Mouse (Mus musculus) Patski (cell line): ENCODE results near the gene Map3k7cl. TPM values are rescaled to one million over a fixed set of nuclear protein-coding genes. Genes with fewer than 3 reads are reported as not detected.

Experiments used
- ATAC-seq: fragments of 100-300 bp; one replicate; pipeline ENCODE4 v1.8.0; 2021
- CTCF ChIA-PET: fragments of 350-600 bp; sonication (Branson Sonifier 250); formaldehyde crosslinking; loops from one replicate; lab custom pipeline; 2022; ENCODE audit warnings: inconsistent platforms; lab: Charles Lee
- POLR2A ChIA-PET: fragments of 350-600 bp; sonication (Branson Sonifier 250); formaldehyde crosslinking; loops from one replicate; lab custom pipeline; 2022; ENCODE audit warnings: antibody characterized with exemption, inconsistent platforms; lab: Charles Lee
- DNase-seq: peaks from one replicate; pipeline ENCODE4 v3.0.0-alpha.2; 2011; ENCODE audit warnings: low read depth, low spot score
- H3K27me3 ChIP-seq: fragments of 371-371 bp; one replicate; pipeline ENCODE4 v1.5.1; 2021
- CTCF ChIP-seq: fragments of 100-300 bp; IDR thresholded peaks from one replicate; pipeline ENCODE4 v1.5.1; 2021
- in situ Hi-C: fragments of 300-500 bp; cut with MboI; formaldehyde crosslinking; loops from 3 replicates; pipeline ENCODE4 v1.11.1; 2018; ENCODE audit warnings: low pct_unique_long_range_greater_than_20kb, mixed read lengths
- polyA plus RNA-seq: library from polyadenylated mRNA; unstranded; gene quantifications from one replicate; pipeline ENCODE4 v1.2.3, GENCODE M21; 2021

Gene Map3k7cl
- polyA plus RNA-seq, 1 experiment from 2014 or later = 24.8 TPM

GRCm38 (mm10) chr16:87564564-87564963, 11.4 kb downstream of the Map3k7cl start:
- ChIA-PET POLR2A (interaction anchor here (0.6 kb wide), 1 partner anchor 76 kb away, joined by 3 read pairs; no protein-coding TSS in a partner anchor), CTCF (no interaction called here)
- no peak for TF ChIP-seq CTCF
- in situ Hi-C loops = no loop called here
- H3K27me3 ChIP-seq = no peaks in the 10 kb centered on the region
- ATAC-seq (no peak), DNase-seq (no peak)

DNA sequence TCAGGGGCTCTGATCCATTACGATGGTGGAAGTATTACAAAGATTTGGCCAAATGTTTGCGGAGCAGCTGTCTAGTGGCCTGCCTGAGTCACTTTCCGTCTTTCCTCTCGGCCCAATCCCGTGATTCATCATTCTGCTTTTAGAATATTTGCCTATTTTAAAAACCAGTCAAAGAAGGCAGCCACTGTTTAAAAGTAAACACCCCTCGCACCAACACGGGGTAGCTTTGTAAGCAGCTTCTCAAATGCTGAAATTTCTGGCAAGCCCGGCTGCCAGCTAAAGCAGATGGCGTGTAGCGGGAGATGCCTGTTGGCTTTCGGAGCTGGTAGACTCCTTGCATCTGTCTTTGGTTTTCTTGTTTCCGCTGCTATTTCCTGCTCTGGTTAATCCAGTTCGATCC, 14.4 kb downstream of the Map3k7cl start:
- no peak for ATAC-seq
- no peaks in the 10 kb centered on the region for H3K27me3 ChIP-seq
- ChIA-PET POLR2A (interaction anchor here (0.6 kb wide), 1 partner anchor 11 kb away, joined by 5 read pairs; no protein-coding TSS in a partner anchor), CTCF (interaction anchor here (1.4 kb wide), 1 partner anchor 13 kb away, joined by 3 read pairs; no protein-coding TSS in a partner anchor)
- no peak for DNase-seq
- no peak for TF ChIP-seq CTCF
- in situ Hi-C loops = no loop called here

DNA sequence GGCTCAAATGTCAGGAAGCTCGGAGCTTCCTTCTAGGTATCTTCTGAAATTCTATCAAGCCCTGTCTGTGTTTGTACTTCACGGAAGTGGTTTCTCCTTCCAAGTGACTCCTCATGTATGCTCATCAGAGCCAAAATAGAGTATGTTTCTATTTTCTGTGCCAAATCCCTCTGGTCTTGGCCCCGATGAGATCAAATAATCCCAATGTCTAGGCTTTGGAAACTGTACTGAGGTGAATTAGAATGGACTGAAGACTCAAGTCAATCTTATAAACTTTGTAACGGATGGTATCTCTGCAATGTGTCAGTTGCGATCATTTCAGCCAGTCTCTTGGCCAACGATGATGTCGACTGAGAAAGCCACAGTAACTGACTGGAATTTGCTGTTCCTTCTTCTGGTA, 15.1 kb downstream of the Map3k7cl start:
- ChIA-PET POLR2A (interaction anchor here (0.6 kb wide), 1 partner anchor 12 kb away, joined by 5 read pairs; no protein-coding TSS in a partner anchor), CTCF (interaction anchor here (1.4 kb wide), 1 partner anchor 14 kb away, joined by 3 read pairs; no protein-coding TSS in a partner anchor)
- H3K27me3 ChIP-seq = no peaks in the 10 kb centered on the region
- TF ChIP-seq CTCF = no peak
- ATAC-seq (no peak), DNase-seq (no peak)
- in situ Hi-C loops = no loop called here

- H3K27me3 ChIP-seq = no peaks in the 10 kb centered on the region
- TF ChIP-seq CTCF = no peak
- ChIA-PET POLR2A (interaction anchor here (0.6 kb wide), 1 partner anchor 12 kb away, joined by 5 read pairs; no protein-coding TSS in a partner anchor), CTCF (no interaction called here)
- no peak for ATAC-seq
- DNase-seq = no peak
- in situ Hi-C loops = no loop called here
These were observed 16.5 kb downstream of the Map3k7cl start for GRCm38 (mm10) chr16:87569576-87570105.

GRCm38 (mm10) chr16:87570334-87570733, 17.2 kb downstream of the Map3k7cl start:
- ChIA-PET CTCF (interaction anchor here (2.5 to 3.9 kb wide), 2 partner anchors 11 to 13 kb away, joined by 10 to 11 read pairs; no protein-coding TSS in a partner anchor), POLR2A (no interaction called here)
- in situ Hi-C loops = no loop called here
- no peak for TF ChIP-seq CTCF
- H3K27me3 ChIP-seq = no peaks in the 10 kb centered on the region
- DNase-seq (no peak), ATAC-seq (no peak)

DNA sequence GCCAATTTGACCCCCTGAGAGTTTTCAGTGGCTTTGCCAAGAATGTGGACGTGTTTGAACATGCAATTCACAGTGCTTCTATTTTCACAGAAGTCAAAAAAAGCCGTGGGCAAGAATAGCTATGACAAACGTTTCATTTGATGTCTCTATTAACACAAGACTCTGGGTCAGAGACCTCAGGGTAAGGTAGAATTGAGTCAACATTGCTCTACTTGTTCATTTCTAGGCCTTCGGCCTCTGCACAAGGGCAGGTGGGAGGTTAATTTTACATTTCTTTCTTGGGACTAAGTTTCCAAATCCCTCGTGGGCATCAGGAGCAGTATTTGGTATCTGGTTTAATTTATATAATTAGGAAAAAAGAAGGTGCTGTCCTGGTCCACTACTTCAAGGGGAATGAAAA, 20.3 kb downstream of the Map3k7cl start:
- no peak for DNase-seq
- POLR2A ChIA-PET = interaction anchor here (0.6 kb wide), 1 partner anchor 129 kb away, joined by 3 read pairs; no protein-coding TSS in a partner anchor

GRCm38 (mm10) chr16:87574160-87574559, 21.0 kb downstream of the Map3k7cl start:
- DNase-seq (no peak), ATAC-seq (no peak)
- ChIA-PET CTCF (interaction anchor here (1.2 to 3.9 kb wide), 2 partner anchors 17 to 32 kb away, joined by 3 to 11 read pairs; no protein-coding TSS in a partner anchor), POLR2A (interaction anchor here (1.0 kb wide), 1 partner anchor 20 kb away, joined by 3 read pairs; no protein-coding TSS in a partner anchor)
- H3K27me3 ChIP-seq = no peaks in the 10 kb centered on the region
- in situ Hi-C loops = no loop called here
- no peak for TF ChIP-seq CTCF

More for the DNA sequence above, 20.3 kb downstream of the Map3k7cl start:
- TF ChIP-seq CTCF = no peak
- no peak for ATAC-seq
- no peaks in the 10 kb centered on the region for H3K27me3 ChIP-seq
- in situ Hi-C loops = no loop called here
- CTCF ChIA-PET = interaction anchor here (1.2 to 3.9 kb wide), 2 partner anchors 16 to 33 kb away, joined by 3 to 11 read pairs; no protein-coding TSS in a partner anchor

GRCm38 (mm10) chr16:87575600-87575999, 22.5 kb downstream of the Map3k7cl start:
- CTCF ChIA-PET = interaction anchor here (0.7 to 1.4 kb wide), 5 partner anchors 9 to 146 kb away, joined by 3 to 4 read pairs (median 3); partner anchors contain the start of gene Map3k7cl
- no peaks in the 10 kb centered on the region for H3K27me3 ChIP-seq
- peak; percentile 89 for DNase-seq
- no peak for TF ChIP-seq CTCF
- peak; percentile 94 for ATAC-seq
- in situ Hi-C loops = no loop called here
- POLR2A ChIA-PET = no interaction called here

DNA sequence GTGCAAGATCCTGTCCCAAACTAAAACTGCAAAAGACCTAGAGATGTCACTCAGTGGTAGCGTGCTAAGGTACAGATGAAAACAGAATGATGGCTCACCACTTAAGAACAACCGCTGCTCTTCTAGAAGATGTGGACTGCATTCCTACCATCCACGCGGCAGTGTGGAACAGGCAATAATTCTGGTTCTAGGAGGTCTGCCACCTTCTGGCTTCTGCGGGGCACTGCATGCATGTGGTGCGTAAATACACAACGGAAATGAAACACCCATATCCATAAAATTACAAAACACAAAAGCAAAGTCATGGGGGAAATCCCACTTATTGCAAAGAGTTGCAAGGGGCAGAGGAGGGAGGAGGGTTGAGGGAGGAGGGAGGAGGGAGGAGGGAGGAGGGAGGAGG, 25.8 kb downstream of the Map3k7cl start:
- DNase-seq (no peak), ATAC-seq (no peak)
- peak; percentile 51 for TF ChIP-seq CTCF
- in situ Hi-C loops = no loop called here
- no peaks in the 10 kb centered on the region for H3K27me3 ChIP-seq
- ChIA-PET CTCF (interaction anchor here (0.9 kb wide), 1 partner anchor 8 kb away, joined by 3 read pairs; no protein-coding TSS in a partner anchor), POLR2A (no interaction called here)

GRCm38 (mm10) chr16:87579462-87579861, 26.3 kb downstream of the Map3k7cl start:
- ChIA-PET CTCF (interaction anchor here (0.9 kb wide), 1 partner anchor 8 kb away, joined by 3 read pairs; no protein-coding TSS in a partner anchor), POLR2A (no interaction called here)
- in situ Hi-C loops = no loop called here
- no peaks in the 10 kb centered on the region for H3K27me3 ChIP-seq
- TF ChIP-seq CTCF = no peak
- ATAC-seq = no peak
- DNase-seq = no peak

GRCm38 (mm10) chr16:87582776-87583175, 29.6 kb downstream of the Map3k7cl start:
- POLR2A ChIA-PET = no interaction called here
- in situ Hi-C loops = loop anchor here (5.0 kb wide), 1 partner anchor 65 kb away; no protein-coding TSS in a partner anchor
- TF ChIP-seq CTCF = no peak
- ATAC-seq (no peak), DNase-seq (no peak)
- no peaks in the 10 kb centered on the region for H3K27me3 ChIP-seq
- CTCF ChIA-PET = no interaction called here
